Mouse (Mus musculus): ENCODE results near the gene Dzank1.
A peak's percentile ranks its signal among the peaks of the same experiment; 100 is the strongest.

Dzank1 gene

DNA sequence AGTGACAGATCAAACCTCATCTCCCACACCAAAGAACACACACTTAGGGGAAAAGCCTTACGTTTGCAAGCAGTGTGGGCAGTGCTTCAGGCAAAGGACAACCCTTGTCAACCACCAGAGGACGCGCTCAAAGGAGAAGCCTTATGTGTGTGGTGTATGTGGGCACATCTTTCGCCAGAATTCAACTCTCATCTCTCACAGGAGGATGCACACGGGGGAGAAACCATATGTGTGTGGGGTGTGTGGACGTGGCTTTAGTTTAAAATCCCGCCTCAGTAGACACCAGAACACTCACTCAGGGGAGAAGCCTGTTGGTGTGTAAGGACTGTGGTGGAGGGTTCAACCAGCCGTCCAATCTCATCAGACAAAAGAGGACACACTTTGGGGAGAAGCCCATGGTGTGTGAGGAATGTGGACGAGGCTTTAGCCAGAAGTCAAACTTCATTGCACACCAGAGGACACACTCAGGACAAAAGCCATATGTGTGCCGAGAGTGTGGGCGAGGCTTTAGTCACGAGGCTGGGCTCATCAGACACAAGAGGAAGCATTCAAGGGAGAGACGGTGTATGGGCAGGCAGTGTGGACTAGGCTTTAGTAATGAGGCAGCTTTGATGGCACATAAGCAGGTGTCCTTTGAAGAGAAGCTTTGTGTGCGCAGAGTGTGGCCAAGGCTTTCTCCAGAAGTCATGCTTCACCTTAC lies 61.2 kb downstream of the Dzank1 start:
- DNase-seq (ENCODE audit: low spot score in 2 of 2): no peak

DNA sequence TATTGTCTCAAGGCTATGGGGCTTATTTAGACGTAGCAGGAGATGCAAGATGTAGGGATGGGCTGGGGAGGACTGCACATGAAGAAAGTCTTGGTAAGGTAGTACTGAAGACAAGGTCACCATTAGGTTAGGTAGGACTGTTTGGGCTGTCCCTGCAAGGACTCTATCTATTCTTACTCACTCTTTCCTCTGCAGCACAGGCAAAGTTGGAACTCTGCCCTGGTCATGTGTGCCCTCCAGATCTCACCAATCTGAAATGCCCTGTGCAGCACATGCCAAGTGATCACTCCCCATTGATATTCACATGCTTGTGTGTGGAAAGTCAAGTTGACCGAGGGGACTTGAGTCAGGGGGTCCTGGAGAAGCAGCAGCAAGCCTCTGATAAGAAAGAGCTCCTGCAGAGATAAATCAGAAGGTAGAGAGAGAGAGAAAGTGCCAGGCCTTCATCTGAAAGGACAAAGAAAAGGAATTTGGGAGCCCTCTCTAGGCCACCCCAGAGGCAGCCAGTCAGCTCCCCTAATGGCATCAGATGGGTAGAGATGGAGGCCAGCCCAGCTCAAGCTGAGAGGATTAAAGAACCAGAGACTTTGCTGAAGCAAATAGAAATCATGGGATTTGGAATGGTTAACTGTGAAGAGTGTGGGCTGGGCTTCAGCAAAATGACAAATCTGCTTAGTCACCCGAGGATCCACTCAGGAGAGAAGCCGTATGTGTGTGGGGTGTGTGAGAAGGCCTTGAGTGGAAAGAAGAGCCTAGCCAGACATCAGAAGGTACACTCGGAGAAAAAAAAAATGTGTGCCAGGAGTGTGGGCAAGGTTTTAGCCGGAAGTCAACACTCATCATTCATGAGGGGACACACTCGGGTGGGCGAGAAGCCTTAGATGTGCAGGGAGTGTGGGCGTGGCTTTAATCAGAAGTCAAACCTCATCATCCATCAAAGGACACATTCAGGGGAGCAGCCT lies 62.1 kb downstream of the Dzank1 start:
- no peak for DNase-seq (ENCODE audit: low spot score in 2 of 2)

DNA sequence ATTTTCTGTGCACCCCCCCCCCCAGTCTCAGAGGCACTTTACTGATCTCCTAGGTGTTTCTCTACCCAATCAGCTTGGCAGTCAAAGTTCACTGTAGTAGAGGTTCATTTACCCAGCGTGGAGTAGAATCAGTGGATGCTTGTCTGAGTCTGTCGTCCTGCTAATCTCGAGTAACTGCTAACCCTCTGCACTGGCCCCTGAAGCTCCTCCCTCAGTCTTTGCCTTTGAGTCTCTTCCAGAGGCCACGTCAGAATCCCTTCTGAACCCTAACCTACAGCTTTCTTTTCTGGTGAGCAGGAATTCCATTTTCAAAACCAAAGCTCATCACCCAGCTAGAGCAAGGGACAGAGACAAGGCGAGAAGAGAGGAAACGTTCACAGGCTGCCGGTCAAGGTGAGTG lies 63.0 kb downstream of the Dzank1 start:
- no peak for DNase-seq (ENCODE audit: low spot score in 2 of 2)

DNA sequence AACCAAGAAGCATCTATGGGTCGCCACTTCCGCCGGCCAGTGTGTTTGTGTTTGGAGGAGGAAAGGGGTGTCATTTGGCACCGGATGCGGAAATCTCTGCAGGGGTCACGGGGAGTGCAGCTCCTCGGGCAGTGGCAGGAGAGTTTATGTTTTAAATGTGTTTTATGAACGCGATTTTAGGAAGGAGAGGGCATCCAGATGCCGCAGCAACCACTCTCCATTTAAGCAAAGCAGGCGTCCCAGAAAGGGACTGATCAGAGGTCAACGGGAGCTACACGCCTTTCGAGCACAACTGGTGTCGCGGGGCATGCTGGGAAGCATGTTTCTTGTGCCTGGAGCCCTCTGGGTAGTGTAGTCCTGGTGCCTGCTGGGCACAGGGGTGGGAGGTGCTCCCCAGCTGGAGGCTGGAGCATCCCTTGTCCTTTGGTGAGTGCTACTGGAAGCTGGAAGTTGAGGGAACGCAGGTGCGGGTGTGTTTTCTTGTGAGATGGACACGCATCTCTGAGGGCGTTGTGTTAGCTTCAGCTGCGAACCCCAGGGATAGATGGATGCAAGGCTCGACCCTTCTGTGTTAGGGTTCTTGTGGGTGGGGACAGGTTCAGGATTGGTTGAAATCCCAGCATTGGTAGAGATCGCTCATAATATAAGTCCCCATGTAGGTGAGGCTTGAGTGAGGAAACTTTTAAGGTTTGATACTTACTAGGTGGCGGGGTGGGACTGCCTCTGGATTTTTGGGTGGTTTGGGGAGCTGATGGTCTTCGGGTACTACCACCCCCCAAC lies 68.0 kb downstream of the Dzank1 start:
- DNase-seq (ENCODE audit: low spot score in 2 of 2): peak; percentile 85 to 89

DNA sequence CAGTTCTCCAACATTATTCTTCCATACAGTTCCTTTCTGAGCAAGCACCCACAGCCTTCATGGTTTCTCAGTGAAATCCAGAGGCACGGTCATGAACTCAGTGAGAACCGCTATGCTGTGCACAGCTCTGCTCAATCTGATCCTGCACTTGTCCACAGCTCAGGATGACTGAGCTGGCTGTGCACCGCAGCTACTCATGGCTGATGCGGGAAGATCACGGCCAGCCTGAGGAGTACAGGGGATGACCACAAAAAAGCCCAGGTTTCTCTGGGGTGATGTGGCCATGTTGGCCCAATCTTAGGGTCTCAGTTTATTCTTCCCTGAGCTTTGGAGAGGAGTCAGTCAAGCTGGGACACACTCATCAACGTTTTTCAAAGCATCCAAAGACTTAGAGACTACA lies 68.9 kb downstream of the Dzank1 start:
- DNase-seq (ENCODE audit: low spot score in 2 of 2): no peak

DNA sequence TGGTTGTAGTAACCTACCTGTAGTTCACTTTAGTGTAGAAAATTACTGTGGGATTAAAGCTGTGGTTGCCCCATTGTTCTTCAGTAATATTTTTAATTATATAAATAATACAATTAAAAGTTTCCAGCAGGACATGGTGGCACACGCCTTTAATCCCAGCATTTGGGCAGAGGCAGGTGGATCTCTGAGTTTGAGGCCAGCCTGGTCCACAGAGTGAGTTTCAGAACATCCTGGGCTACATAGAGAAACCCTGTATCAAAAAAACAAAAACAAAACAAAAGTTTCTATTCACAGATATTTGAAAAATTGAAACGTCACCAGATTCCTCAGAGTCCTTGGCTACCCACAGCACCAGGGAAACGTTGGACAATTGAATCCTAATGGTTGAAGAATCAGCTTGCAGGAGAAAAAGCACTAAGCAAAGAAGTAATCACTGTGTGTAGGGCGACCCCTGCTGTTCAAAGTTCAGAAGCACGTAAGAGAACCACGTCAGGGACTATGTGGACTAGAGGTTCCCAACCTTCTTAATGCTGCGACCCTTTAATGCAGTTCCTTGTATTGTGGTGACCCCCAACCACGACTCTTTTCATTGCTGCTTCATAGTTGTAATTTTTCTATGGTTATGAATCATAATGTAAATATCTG lies 74.7 kb downstream of the Dzank1 start:
- DNase-seq (ENCODE audit: low spot score in 2 of 2): peak; percentile 21 to 62

DNA sequence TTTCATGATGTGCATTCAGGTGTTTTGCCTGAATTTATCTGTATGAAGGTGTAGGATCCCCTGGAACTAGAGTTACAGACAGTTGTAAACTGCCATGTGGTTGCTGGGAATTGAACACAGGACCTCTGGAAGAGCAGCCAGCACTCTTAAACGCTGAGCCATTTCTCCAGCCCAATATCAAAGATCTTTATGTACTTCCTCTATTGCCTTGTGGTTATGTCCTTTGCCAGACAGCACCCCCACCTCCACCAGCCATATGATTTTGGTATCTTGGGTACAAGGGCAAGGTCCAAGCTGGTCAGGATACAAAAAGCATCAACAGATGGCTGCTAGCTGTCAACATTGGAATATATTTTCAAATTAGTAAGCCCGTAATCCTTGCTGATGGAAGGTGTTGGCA lies 76.8 kb downstream of the Dzank1 start:
- no peak for DNase-seq (ENCODE audit: low spot score in 2 of 2)

DNA sequence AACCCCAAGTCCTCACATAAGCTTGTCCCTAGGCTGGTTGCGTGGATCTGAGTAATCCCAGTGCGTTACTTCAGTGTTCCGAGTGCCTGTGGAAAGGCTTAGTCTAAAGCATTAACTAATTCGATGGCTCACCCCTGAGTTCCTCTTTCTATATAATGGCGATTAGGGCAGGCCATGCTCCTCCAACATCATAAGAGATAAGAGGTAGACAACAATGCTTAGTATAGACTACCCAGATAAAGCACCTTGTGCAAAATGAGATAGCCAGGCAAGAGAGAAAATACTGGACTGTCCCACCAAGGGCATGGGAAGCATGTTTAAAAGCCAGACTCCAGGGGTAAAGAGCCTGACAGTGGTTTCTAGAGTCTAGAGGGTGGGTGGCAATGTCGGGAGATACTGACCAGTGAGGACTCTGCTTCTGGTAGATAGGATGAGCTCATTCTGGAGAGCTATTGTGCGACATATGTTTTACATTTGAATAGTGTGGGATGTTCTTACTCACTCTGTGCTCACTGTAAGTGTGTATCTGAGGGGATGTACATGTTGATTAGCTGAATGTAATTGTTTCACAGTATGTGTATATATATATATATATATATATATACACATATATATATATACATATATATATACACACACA lies 80.7 kb downstream of the Dzank1 start:
- no peak for DNase-seq (ENCODE audit: low spot score in 2 of 2)

DNA sequence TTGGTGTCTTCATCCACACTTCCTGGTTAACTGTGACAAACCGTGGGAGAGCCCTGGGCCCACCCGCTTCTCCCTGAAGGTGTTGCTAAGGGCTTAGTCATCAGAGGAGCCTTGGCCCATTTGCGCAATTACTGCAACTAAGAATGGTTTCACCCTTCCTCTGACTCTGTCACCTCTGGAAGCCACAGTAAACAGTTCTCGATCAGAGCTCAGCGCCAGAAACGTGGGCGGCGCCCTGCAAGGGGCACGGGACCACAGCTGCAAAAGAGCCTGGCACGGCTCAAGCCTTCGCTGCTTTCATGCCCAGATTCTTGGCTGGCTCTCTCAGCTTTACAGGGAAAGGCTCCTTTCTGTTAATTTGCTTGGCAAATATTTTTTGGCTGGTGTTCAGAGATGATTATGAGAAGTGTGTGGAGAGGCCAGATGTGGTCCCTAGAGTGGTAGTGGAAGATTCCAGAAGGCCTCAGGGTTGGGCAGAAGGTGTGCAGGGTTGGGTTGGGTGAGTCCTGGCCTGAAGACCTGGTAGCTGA lies 85.8 kb downstream of the Dzank1 start:
- DNase-seq (ENCODE audit: low spot score in 2 of 2): peak; percentile 16 to 32

DNA sequence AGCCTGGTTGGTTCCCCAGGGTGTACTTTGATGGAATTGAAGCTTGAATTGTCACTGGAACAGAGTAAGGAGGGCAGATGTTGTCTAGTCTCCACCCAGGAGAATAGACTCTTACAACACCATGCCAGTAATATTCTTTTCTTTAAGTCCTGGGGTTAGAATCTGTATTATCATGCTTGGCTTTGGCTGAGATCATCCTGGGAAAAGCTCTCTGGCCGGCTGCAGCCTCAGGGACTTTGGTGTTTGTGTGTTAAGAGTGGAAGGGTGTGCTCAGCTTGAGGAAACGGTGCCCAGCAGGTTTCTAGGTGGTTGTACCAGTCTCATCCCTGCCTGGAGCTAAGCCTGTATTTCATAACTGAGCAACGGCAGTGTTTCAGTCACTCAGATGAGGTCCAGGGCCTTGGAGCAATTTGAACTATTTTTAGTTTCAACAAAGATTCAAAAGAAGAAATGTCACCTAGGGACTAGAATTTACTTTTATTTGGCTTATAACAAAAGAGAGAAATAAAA lies 88.0 kb downstream of the Dzank1 start:
- no peak for DNase-seq (ENCODE audit: low spot score in 2 of 2)

DNA sequence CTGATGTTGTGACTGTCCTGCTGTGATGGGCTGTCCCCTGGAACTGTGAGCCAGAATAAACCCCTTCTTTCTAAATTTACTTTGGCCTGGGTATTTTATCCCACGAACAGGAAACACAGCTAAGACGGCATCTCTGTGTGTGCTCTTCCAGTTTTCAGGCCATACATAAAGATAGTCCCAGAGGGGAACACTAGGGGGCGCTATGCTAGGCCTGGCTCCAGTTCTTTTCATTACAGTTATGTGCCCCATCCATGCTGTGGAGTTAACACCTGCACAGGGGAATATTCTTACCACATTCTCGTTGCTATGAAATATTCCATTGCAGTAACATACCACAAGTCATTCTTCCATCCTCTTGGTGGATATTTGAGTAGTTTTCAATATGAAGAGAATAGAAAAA lies 88.8 kb downstream of the Dzank1 start:
- no peak for DNase-seq (ENCODE audit: low spot score in 2 of 2)

DNA sequence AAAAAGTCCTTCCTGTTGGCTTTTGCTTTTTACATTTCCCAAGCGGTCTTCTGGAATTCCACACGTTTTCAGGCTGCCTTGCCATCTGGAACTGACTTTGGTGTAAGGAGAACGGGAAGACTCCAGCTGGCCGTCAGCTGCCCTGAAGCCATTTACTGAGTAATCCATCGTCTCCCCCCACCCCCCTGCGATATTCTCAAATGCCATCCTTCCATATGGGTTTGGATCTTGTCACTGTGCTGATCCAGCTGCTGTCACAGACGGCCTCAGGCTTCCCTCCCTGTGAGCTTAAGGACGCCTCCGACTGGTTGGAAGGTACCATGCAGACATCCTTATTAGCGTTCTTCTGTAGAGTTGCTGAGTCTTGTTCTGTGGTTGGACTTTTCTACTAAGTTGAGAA lies 91.5 kb downstream of the Dzank1 start:
- DNase-seq (ENCODE audit: low spot score in 2 of 2): no peak

DNA sequence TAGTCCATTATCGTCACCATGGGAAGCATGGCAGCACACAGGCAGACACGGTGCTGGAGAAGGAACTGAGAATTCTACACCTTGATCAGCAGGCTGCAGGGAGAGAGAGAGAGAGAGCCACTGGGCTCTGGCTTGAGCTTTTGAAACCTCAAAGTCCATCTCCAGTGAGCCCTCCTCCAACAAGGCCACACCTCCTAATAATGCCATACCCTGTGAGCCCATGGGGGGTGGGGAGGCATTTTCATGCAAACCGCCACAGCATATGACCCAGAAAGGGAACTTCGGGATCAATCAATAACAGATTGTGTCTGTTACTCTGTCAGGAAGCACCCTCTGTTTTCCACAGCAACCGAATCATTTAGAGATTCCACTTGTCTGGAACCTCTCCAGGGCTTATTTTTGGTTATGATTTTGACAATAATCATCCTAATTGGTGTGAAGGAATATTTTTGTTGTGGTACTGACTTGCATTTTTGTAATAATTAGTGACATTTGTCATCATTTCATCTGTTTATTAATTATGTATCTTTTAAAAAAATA lies 95.9 kb downstream of the Dzank1 start:
- DNase-seq (ENCODE audit: low spot score in 2 of 2): no peak

DNA sequence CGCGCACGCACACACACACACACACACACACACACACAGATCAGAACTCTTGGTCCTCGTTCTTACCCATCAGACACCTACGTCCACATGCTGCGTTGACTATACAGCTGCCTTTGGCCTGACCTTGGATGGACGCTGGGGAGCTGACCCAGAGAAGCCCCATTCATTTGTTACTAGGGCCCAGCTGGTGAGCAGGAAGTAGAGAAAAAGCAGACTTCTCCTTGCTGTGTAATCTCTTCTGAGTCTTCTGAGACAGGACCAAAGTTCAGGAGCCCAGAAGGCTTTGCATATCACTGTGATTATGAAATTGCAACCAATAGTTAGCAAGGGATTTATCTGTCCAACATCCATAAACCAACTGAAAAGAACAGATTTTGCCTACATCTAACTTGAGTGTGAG lies 98.0 kb downstream of the Dzank1 start:
- no peak for DNase-seq (ENCODE audit: low spot score in 2 of 2)

DNA sequence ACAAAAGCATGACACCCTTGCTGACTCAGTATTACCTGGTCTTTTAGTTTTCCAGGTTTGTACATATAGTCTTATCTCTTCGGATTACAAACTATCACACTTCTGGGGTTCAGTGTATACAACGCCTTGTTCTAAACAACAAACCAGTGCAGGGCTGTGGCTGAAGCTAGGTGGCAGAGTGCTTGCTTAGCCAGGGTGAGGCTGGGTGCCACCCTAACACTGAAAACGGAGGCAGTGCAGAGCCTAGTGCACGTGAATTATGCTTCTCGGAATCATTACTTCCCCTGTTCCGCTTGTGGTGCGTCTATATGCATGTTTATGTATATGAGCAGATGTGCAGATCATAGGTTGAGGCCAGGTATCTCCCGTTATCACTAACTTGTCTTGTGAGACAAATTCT lies 98.6 kb downstream of the Dzank1 start:
- no peak for DNase-seq (ENCODE audit: low spot score in 2 of 2)

DNA sequence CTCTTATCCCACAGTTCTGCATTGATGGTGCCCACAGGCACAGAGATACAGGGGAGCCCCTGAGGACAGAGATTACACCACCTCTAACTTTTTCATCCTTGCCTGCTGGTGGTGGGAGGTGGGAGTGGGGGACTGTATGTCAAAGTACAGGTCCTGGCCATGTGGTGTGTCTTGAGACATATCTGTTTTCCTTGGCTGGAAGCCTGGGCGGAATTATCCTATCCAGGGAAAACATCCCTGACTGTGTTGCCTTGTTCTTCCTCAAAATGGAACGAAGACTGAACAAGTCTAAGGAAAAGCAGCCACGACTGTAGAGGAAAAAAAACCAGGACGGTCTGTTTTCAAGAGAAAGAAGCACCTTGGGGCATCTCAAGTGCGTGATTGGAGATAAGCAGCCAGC lies 99.4 kb downstream of the Dzank1 start:
- DNase-seq (ENCODE audit: low spot score in 2 of 2): no peak

DNA sequence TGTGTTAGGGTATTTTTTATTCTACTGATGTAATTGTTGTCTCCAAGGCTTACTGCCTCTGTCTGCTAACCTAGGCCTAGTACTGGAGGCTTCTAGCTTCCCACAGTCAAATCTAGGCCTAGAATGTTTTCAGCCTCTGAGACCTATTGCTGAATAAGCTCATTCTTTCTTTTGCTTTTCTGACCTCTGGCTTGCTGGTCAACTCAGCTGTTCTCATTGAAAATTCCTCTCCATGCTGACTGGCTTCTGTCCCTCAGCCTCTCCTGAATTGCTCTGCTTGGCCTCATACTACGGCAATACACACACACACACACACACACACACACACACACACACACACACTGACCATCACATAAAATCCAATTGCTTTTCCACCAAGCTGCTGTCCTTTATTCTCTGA lies 101.5 kb downstream of the Dzank1 start:
- DNase-seq (ENCODE audit: low spot score in 2 of 2): no peak

DNA sequence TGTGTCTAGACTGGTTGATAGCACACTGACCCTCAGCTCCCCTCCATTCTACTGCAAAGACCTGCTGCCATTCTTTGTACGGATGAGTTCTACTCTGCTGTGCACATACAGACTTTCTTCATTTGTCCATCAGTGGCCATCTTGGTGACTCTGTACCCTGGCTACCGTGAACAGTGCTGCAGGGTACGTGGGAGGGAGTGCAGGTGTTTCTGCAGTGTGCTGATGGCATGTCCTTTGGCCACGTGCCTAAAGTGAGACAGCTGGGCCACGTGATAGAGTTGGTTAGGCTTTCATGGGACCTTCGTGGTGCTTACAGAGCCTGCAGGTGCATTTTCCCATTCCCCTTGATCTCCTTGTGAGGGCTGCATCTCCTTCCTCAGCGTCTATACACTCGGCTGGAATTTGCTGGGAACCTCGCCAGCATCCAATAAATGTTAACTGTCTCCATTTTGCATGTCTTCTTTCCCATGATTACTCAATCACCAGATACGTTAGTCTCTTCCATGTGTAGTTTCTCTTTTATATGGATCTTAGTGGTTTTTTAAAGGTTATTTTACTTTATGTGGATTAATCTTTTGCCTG lies 105.0 kb downstream of the Dzank1 start:
- DNase-seq (ENCODE audit: low spot score in 2 of 2): no peak
